Mouse (Mus musculus): ENCODE data around the gene Arl16. TPM values are rescaled to one million over a fixed set of nuclear protein-coding genes. Genes with fewer than 3 reads are reported as not detected.

Gene Arl16
- polyA plus RNA-seq, 1 experiment from 2014 or later, result 36.3 TPM

DNA sequence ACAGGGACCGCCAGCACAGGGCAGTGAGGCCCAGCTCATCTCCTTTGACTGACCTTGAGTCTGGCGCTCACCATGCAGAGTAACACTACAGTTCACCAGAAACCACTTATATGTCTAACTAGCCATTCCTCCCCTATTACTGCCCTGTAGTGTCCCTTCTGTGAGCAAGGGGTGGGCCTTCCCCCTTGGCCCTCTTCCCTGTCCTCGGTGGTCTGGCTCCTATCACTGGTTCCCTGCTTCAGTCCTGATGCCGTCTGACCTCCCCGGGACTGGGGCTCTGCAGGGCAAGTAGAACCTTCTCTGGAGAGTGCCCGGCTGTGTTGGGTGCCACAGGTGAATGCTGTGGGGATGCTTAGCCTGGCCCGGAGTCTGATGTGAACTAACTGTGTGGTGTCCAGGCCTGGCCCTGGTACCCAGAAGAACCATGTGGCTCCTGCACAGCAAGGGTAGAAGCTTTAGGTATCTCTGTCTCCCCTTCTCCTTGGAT is 16.1 kb upstream of the Arl16 start:
- H3K27me3 ChIP-seq, result no peaks in the 10 kb centered on the region
- TF ChIP-seq CTCF (IDR thresholded peaks at IDR 0.05), result no peak
- no peak for DNase-seq (ENCODE audit: low read depth, low spot score)
- ChIA-PET POLR2A (interaction anchor here (1.0 to 2.3 kb wide), 6 partner anchors 9 to 114 kb away, joined by 3 to 6 read pairs (median 4); partner anchors contain the start of genes Arl16, Ccdc137 and Oxld1), CTCF (interaction anchor here (1.2 kb wide), 1 partner anchor 17 kb away, joined by 3 read pairs; no protein-coding TSS in a partner anchor)
- ATAC-seq, result no peak
- in situ Hi-C loops (cut with MboI; ENCODE audit: low pct_unique_long_range_greater_than_20kb), result no loop called here

DNA sequence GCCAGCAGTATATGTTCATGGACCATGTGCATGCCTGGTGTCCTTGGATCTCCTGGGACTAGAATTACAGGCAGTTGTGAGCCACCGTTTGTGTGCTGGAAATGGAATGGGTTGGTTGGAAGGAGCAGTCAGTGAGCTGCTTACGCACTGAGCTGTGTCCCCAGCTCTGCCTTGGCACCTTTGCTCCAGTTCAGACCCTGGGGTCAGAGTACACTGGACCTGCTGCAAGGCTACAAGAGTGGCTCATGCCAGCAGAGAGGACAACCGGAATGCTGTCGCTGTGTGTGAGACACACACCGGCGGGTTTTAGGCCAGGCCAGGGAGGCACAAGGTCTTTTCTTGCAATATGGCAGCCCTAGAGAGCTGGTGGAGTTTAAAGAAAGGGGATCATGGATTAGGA is 4.6 kb upstream of the Arl16 start:
- no peak for TF ChIP-seq CTCF (IDR thresholded peaks at IDR 0.05)
- DNase-seq (ENCODE audit: low read depth, low spot score), result no peak
- H3K27me3 ChIP-seq, result no peaks in the 10 kb centered on the region
- in situ Hi-C loops (cut with MboI; ENCODE audit: low pct_unique_long_range_greater_than_20kb), result no loop called here
- ChIA-PET CTCF (interaction anchor here (1.8 kb wide), 1 partner anchor 17 kb away, joined by 6 read pairs; no protein-coding TSS in a partner anchor), POLR2A (no interaction called here)
- no peak for ATAC-seq

DNA sequence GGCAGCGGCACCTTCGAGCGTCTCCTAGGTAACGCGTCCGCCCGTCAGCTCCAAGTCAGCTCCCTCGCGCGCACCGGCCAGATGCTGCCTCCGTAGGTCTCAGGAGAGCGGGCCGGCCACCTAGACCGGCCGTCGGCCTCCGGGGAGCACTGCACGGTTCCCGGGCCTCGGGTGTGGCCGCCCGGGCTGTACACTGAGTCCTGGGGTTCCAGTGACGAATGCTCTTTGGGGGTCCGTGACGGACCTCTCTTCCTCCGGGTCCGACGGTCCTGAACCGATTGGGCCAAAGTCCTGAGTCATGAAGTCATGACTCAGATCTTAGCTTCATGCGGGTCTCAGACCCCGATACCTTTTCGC is 307 bp upstream of the Arl16 start:
- POLR2A ChIA-PET, result interaction anchor here (0.7 to 1.9 kb wide), 8 partner anchors 11 to 165 kb away, joined by 3 to 6 read pairs (median 3); partner anchors contain the start of genes Mrpl12 and Slc25a10
- H3K27me3 ChIP-seq, result no peaks in the 10 kb centered on the region
- ATAC-seq (no peak), DNase-seq (ENCODE audit: low read depth, low spot score) (no peak)
- in situ Hi-C loops (cut with MboI; ENCODE audit: low pct_unique_long_range_greater_than_20kb), result no loop called here
- TF ChIP-seq CTCF (IDR thresholded peaks at IDR 0.05), result no peak
- CTCF ChIA-PET, result interaction anchor here (0.8 to 1.4 kb wide), 2 partner anchors 10 to 22 kb away, joined by 4 to 5 read pairs; partner anchors contain the start of genes Ccdc137 and Oxld1

DNA sequence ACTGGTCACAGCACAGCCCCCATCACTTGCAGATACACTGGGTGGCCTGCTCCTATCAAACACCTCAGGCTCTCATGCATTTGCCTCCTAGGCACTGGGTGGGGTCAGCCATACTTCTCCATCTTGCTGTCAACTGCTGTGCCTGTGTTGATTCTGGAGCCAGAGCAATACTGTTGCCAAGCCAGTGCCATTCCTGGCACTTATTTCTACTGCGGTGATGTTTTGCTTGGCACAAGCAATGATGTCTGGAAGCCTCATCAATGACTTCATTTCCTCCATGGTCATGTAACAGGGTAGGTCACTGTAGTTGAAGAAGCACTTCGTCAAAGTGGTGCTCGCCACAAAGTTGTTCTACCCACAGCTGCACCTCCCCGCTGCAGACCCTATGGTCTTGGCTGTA is 1.9 kb downstream of the Arl16 start:
- in situ Hi-C loops (cut with MboI; ENCODE audit: low pct_unique_long_range_greater_than_20kb), result no loop called here
- ChIA-PET POLR2A (interaction anchor here (1.6 to 1.8 kb wide), 2 partner anchors 8 to 19 kb away, joined by 4 to 7 read pairs; partner anchors contain the start of genes Ccdc137, Mrpl12 and Oxld1), CTCF (interaction anchor here (1.5 kb wide), 1 partner anchor 19 kb away, joined by 3 read pairs; the partner anchor contains the start of gene Mrpl12)
- H3K27me3 ChIP-seq, result no peaks in the 10 kb centered on the region
- ATAC-seq (no peak), DNase-seq (ENCODE audit: low read depth, low spot score) (no peak)
- TF ChIP-seq CTCF (IDR thresholded peaks at IDR 0.05), result no peak

DNA sequence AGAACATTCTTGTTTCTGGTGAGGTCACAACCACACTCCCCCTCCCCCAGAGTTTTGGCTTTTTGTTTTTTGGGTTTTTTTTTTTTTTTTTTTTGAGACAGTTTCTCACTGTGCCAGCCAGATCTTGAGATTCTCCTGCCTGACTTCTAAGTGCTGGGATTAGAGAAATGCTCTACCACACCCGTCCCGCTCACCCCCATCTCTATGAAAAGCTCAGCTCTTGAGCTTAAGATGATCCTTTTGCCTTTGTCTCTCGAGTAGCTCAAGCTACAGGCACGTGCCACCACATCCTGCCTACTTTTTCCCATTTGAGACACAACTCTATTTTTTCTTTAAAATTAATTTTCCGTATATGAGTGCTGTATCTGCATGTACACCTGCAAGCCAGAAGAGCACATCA is 3.0 kb downstream of the Arl16 start:
- TF ChIP-seq CTCF (IDR thresholded peaks at IDR 0.05), result no peak
- POLR2A ChIA-PET, result interaction anchor here (1.1 kb wide), 1 partner anchor 32 kb away, joined by 3 read pairs; no protein-coding TSS in a partner anchor
- in situ Hi-C loops (cut with MboI; ENCODE audit: low pct_unique_long_range_greater_than_20kb), result no loop called here
- DNase-seq (ENCODE audit: low read depth, low spot score) (no peak), ATAC-seq (no peak)
- CTCF ChIA-PET, result interaction anchor here (0.7 to 1.0 kb wide), 2 partner anchors 10 to 25 kb away, joined by 3 to 6 read pairs; no protein-coding TSS in a partner anchor
- no peaks in the 10 kb centered on the region for H3K27me3 ChIP-seq

DNA sequence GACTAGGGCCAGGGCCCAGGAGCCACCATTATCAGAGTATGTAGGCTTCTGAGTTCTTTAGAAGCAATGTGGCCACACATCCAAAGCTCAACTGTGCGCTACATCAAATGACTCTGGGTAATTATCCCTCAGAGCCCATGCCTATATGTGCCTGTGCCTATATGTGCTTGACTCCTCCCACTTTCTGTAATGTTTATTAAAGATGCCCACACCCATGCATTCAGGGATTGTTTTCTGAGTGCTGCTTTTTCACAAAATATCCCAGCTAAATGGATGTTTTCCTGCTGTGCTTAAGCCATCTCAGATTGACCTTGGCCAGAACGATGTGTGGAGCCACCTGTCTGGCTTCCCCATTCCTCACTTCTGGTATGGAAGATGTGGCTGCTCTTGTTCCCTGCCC is 3.9 kb downstream of the Arl16 start:
- no peak for ATAC-seq
- DNase-seq (ENCODE audit: low read depth, low spot score), result no peak
- no peaks in the 10 kb centered on the region for H3K27me3 ChIP-seq
- TF ChIP-seq CTCF (IDR thresholded peaks at IDR 0.05), result no peak
- CTCF ChIA-PET, result no interaction called here
- in situ Hi-C loops (cut with MboI; ENCODE audit: low pct_unique_long_range_greater_than_20kb), result no loop called here
- POLR2A ChIA-PET, result interaction anchor here (1.1 kb wide), 1 partner anchor 33 kb away, joined by 3 read pairs; no protein-coding TSS in a partner anchor

DNA sequence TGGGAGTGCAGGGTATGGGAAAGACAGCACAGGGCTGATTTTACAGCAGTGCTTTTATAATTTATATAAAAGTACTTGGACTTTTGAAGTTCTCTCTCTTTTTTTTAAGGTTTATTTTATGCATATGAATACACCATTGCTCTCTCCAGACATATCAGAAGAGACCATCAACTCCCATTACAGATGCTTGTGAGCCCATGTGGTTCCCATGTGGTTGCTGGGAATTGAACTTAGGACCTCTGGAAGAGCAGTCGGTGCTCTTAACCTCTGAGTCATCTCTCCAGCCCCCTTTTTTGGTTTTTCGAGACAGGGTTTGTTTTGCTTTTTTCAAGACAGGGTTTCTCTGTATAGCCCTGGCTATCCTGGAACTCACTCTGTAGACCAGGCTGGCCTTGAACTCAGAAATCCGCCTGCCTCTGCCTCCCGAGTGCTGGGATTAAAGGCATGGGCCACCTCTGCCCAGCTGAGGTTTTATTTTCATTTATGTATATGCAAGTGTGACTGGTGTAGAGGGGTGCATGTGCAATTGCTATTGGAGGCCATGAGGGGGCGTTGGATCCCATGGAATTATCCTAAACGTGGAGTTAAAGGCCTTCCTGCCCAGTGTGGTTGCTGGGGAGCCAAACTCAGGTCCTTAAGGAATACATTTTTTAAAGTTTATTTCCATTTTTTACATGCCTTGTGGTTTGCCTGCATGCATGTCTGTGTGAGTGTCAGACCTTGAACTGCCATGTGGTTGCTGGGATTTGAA is 8.4 kb downstream of the Arl16 start:
- TF ChIP-seq CTCF (IDR thresholded peaks at IDR 0.05), result no peak
- no peak for ATAC-seq
- CTCF ChIA-PET, result no interaction called here
- POLR2A ChIA-PET, result no interaction called here
- no peaks in the 10 kb centered on the region for H3K27me3 ChIP-seq
- in situ Hi-C loops (cut with MboI; ENCODE audit: low pct_unique_long_range_greater_than_20kb), result no loop called here
- no peak for DNase-seq (ENCODE audit: low read depth, low spot score)

DNA sequence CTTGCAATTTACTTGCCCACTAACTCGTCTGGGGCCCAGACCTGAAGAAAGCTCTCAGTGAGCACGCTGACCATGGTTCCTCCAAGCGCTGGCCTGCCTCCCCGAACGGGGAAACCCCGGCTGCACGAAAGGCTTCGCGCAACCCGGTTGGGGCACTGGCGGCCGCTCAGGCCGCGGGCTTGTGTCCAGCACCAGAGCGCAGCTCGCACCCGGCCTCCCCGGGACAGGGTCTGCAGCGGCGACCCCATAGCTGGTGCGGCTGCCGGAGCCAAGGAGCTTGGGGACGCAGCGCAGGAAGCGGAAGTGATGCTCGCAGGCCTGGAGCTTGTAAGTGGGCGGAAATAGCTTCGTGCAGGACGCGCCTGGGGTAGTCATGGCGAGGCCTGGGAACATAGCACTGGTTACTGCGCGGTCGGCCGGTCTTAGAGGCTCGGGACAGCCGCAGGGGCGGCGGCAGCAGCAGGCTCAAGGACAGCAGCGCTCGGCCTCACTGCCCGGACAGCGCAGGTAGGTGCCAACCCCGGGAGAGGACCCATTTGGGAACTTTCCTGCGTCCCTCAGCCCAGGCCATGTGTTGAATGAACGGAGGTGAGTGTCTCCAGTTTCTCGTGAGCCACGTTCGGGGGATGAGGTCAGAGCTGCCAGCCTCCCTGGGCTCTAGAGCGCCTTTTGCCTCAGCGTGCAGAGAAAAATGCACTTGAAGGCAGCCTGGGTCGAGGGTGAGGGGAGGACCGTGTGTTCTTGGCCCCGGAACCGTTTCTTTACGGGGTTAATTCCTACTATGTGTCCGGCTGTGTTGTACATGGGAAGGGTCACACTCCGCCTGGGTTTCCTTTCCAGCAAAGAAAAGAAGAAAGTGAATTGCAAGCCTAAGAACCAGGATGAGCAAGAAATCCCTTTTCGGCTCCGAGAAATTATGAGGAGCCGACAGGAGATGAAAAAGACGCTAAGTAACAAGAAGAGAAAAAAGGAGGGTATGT is 9.3 kb downstream of the Arl16 start, which contains the start of the genes Oxld1 and Ccdc137:
TSS of gene Oxld1 (minus strand) at position 297 of the 980 bp plus-strand sequence.
TSS of gene Ccdc137 (plus strand) at position 344 of the 980 bp plus-strand sequence.
- ChIA-PET POLR2A (interaction anchor here (0.6 to 2.0 kb wide), 4 partner anchors 9 to 67 kb away, joined by 3 to 7 read pairs (median 6); partner anchors contain the start of genes Arl16, Mrpl12 and Nploc4), CTCF (interaction anchor here (0.8 to 1.4 kb wide), 2 partner anchors 9 kb away, joined by 4 read pairs; partner anchors contain the start of gene Arl16)
- in situ Hi-C loops (cut with MboI; ENCODE audit: low pct_unique_long_range_greater_than_20kb), result no loop called here
- peak; percentile 84 for ATAC-seq
- no peak for TF ChIP-seq CTCF (IDR thresholded peaks at IDR 0.05)
- H3K27me3 ChIP-seq, result no peaks in the 10 kb centered on the region
- DNase-seq (ENCODE audit: low read depth, low spot score), result no peak

DNA sequence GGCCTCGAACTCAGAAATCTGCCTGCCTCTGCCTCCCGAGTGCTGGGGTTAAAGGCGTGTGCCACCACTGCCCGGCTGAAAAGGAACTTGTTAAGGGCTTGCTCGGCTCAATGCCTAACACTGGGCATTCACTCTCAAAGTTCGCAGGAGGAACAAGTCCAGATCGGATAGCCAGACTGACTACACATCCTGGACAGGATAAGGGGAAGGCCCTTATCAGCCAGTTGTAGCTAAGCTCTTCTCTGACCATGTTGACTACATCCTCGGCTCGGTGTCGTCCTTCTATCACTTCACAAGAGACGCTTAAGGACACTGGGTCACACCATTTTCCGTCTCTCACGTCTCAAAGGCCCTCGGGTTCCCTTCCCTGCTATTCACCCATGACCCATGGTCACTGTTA is 10.0 kb downstream of the Arl16 start:
- H3K27me3 ChIP-seq, result no peaks in the 10 kb centered on the region
- TF ChIP-seq CTCF (IDR thresholded peaks at IDR 0.05), result no peak
- POLR2A ChIA-PET, result interaction anchor here (0.6 to 2.0 kb wide), 5 partner anchors 9 to 66 kb away, joined by 3 to 7 read pairs (median 5); partner anchors contain the start of genes Arl16, Mrpl12 and Nploc4
- CTCF ChIA-PET, result interaction anchor here (0.8 to 1.4 kb wide), 2 partner anchors 8 to 10 kb away, joined by 4 read pairs; partner anchors contain the start of gene Arl16
- DNase-seq (ENCODE audit: low read depth, low spot score), result no peak
- peak; percentile 5 for ATAC-seq
- in situ Hi-C loops (cut with MboI; ENCODE audit: low pct_unique_long_range_greater_than_20kb), result no loop called here

DNA sequence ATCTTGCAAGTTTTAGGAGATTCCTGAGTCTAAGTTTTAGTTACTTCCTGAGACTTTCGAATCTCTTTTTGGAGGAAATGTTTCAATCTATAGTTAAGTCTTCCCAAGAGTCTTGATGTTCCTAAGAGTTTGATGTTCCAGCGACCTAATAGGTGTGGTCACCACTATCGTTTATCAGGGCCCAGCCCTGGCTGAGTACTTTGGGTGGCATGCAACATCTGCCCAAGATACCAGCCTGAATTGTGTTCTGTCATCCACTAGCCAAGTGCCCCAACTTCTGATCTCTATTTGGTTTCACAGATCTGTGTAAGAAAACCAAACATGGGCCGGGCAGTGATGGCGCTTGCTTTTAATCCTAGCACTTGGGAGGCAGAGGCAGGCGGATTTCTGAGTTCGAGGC is 12.0 kb downstream of the Arl16 start:
- H3K27me3 ChIP-seq, result no peaks in the 10 kb centered on the region
- CTCF ChIA-PET, result no interaction called here
- in situ Hi-C loops (cut with MboI; ENCODE audit: low pct_unique_long_range_greater_than_20kb), result no loop called here

More for the DNA sequence above, 12.0 kb downstream of the Arl16 start:
- POLR2A ChIA-PET, result no interaction called here
- ATAC-seq (no peak), DNase-seq (ENCODE audit: low read depth, low spot score) (no peak)
- TF ChIP-seq CTCF (IDR thresholded peaks at IDR 0.05), result no peak
